Mouse (Mus musculus) Patski (cell line): ENCODE data around the gene Bysl. TPM values are rescaled to one million over a fixed set of nuclear protein-coding genes. Genes with fewer than 3 reads are reported as not detected.
A peak's percentile ranks its signal among the peaks of the same experiment; 100 is the strongest.
"Not testable (repeated sequence)": the region's sequence is repeated elsewhere in the genome, so short reads cannot be mapped to it uniquely, and the experiment has no call there.

Experiments
- ATAC-seq: fragments of 100-300 bp; one replicate; pipeline ENCODE4 v1.8.0; 2021
- CTCF ChIA-PET: fragments of 350-600 bp; sonication (Branson Sonifier 250); formaldehyde crosslinking; loops from one replicate; lab custom pipeline; 2022; ENCODE audit warnings: inconsistent platforms; lab: Charles Lee
- POLR2A ChIA-PET: fragments of 350-600 bp; sonication (Branson Sonifier 250); formaldehyde crosslinking; loops from one replicate; lab custom pipeline; 2022; ENCODE audit warnings: antibody characterized with exemption, inconsistent platforms; lab: Charles Lee
- DNase-seq: peaks from one replicate; pipeline ENCODE4 v3.0.0-alpha.2; 2011; ENCODE audit warnings: low read depth, low spot score
- H3K27me3 ChIP-seq: fragments of 371-371 bp; one replicate; pipeline ENCODE4 v1.5.1; 2021
- CTCF ChIP-seq: fragments of 100-300 bp; IDR thresholded peaks from one replicate; pipeline ENCODE4 v1.5.1; 2021
- in situ Hi-C: fragments of 300-500 bp; cut with MboI; formaldehyde crosslinking; loops from 3 replicates; pipeline ENCODE4 v1.11.1; 2018; ENCODE audit warnings: low pct_unique_long_range_greater_than_20kb, mixed read lengths
- polyA plus RNA-seq: library from polyadenylated mRNA; unstranded; gene quantifications from one replicate; pipeline ENCODE4 v1.2.3, GENCODE M21; 2021

Bysl gene
- polyA plus RNA-seq, 1 experiment from 2014 or later, result 18.2 TPM

GRCm38 (mm10) chr17:47633999-47634770 lies 22.9 kb upstream of the Bysl start:
- TF ChIP-seq CTCF, result no peak
- DNase-seq (no peak), ATAC-seq (no peak)
- H3K27me3 ChIP-seq, result no peaks in the 10 kb centered on the region
- ChIA-PET POLR2A (interaction anchor here (0.6 to 1.0 kb wide), 2 partner anchors 61 to 103 kb away, joined by 3 read pairs; no protein-coding TSS in a partner anchor), CTCF (interaction anchor here (0.5 to 4.0 kb wide), 7 partner anchors 12 to 123 kb away, joined by 3 to 16 read pairs (median 3); no protein-coding TSS in a partner anchor)
- in situ Hi-C loops, result no loop called here

GRCm38 (mm10) chr17:47632181-47632840 lies 21.0 kb upstream of the Bysl start:
- ATAC-seq, result no peak
- TF ChIP-seq CTCF, result no peak
- POLR2A ChIA-PET, result no interaction called here
- in situ Hi-C loops, result no loop called here
- CTCF ChIA-PET, result interaction anchor here (1.3 to 3.0 kb wide), 3 partner anchors 9 to 44 kb away, joined by 3 to 14 read pairs (median 14); no protein-coding TSS in a partner anchor
- no peak for DNase-seq
- no peaks in the 10 kb centered on the region for H3K27me3 ChIP-seq

GRCm38 (mm10) chr17:47630678-47631065 lies 19.4 kb upstream of the Bysl start, which contains the start of gene Usp49:
Usp49 (plus strand) TSS chr17:47630690.
- POLR2A ChIA-PET, result interaction anchor here (1.1 kb wide), 1 partner anchor 17 kb away, joined by 4 read pairs; no protein-coding TSS in a partner anchor
- no peak for DNase-seq
- CTCF ChIA-PET, result interaction anchor here (0.9 to 2.8 kb wide), 3 partner anchors 10 to 120 kb away, joined by 3 to 14 read pairs (median 4); no protein-coding TSS in a partner anchor
- no peak for ATAC-seq
- H3K27me3 ChIP-seq, result no peaks in the 10 kb centered on the region
- in situ Hi-C loops, result no loop called here
- TF ChIP-seq CTCF, result no peak

GRCm38 (mm10) chr17:47629717-47630677 lies 18.7 kb upstream of the Bysl start:
- in situ Hi-C loops, result no loop called here
- no peaks in the 10 kb centered on the region for H3K27me3 ChIP-seq
- POLR2A ChIA-PET, result interaction anchor here (1.1 kb wide), 1 partner anchor 17 kb away, joined by 4 read pairs; no protein-coding TSS in a partner anchor
- CTCF ChIA-PET, result interaction anchor here (0.9 to 2.8 kb wide), 3 partner anchors 11 to 119 kb away, joined by 3 to 14 read pairs (median 4); no protein-coding TSS in a partner anchor
- peak; percentile 57 for ATAC-seq
- no peak for DNase-seq
- TF ChIP-seq CTCF, result no peak

GRCm38 (mm10) chr17:47628851-47629676 lies 17.8 kb upstream of the Bysl start:
- TF ChIP-seq CTCF, result no peak
- POLR2A ChIA-PET, result interaction anchor here (0.7 kb wide), 1 partner anchor 26 kb away, joined by 10 read pairs; no protein-coding TSS in a partner anchor
- DNase-seq (peak; percentile 67), ATAC-seq (peak; percentile 75)
- H3K27me3 ChIP-seq, result no peaks in the 10 kb centered on the region
- in situ Hi-C loops, result no loop called here
- CTCF ChIA-PET, result no interaction called here

GRCm38 (mm10) chr17:47627791-47628190 lies 16.5 kb upstream of the Bysl start:
- POLR2A ChIA-PET, result no interaction called here
- in situ Hi-C loops, result no loop called here
- DNase-seq, result no peak
- no peaks in the 10 kb centered on the region for H3K27me3 ChIP-seq
- TF ChIP-seq CTCF, result peak; percentile 47
- CTCF ChIA-PET, result no interaction called here
- no peak for ATAC-seq

GRCm38 (mm10) chr17:47626031-47626430 lies 14.7 kb upstream of the Bysl start:
- ATAC-seq (no peak), DNase-seq (no peak)
- ChIA-PET POLR2A (no interaction called here), CTCF (interaction anchor here (1.1 kb wide), 1 partner anchor 9 kb away, joined by 7 read pairs; no protein-coding TSS in a partner anchor)
- TF ChIP-seq CTCF, result no peak
- in situ Hi-C loops, result no loop called here
- no peaks in the 10 kb centered on the region for H3K27me3 ChIP-seq

- in situ Hi-C loops, result no loop called here
- no peak for DNase-seq
- POLR2A ChIA-PET, result no interaction called here
- H3K27me3 ChIP-seq, result no peaks in the 10 kb centered on the region
- ATAC-seq, result no peak
- TF ChIP-seq CTCF, result no peak
- CTCF ChIA-PET, result interaction anchor here (1.1 to 1.9 kb wide), 5 partner anchors 8 to 113 kb away, joined by 3 to 7 read pairs (median 4); partner anchors contain the start of genes Bysl, Gm20517 and Med20
Observed at GRCm38 (mm10) chr17:47625088-47625487, 13.8 kb upstream of the Bysl start.

- DNase-seq, ATAC-seq, H3K27me3 ChIP-seq, in situ Hi-C loops: not testable (repeated sequence)
- peak; percentile 28 for TF ChIP-seq CTCF
- ChIA-PET CTCF (interaction anchor here (1.0 to 1.9 kb wide), 6 partner anchors 13 to 113 kb away, joined by 3 to 4 read pairs (median 4); partner anchors contain the start of genes Bysl, Gm20517 and Med20), POLR2A (interaction anchor here (0.7 kb wide), 1 partner anchor 25 kb away, joined by 4 read pairs; no protein-coding TSS in a partner anchor)
Observed at GRCm38 (mm10) chr17:47624572-47624971, 13.3 kb upstream of the Bysl start.
